Mouse (Mus musculus): Measurements from ENCODE around the gene Stk24. TPM values are rescaled to one million over a fixed set of nuclear protein-coding genes. Genes with fewer than 3 reads are reported as not detected.

Stk24 gene
- total RNA-seq, 2 experiments from 2014 or later = 102 to 117 TPM

GRCm38 (mm10) chr14:121355732-121356131 lies 24.1 kb downstream of the Stk24 start:
- peak; percentile 73 for ATAC-seq (replicated peaks; ENCODE audit: low FRiP score, low TSS enrichment, poor library complexity, severe bottlenecking)

DNA sequence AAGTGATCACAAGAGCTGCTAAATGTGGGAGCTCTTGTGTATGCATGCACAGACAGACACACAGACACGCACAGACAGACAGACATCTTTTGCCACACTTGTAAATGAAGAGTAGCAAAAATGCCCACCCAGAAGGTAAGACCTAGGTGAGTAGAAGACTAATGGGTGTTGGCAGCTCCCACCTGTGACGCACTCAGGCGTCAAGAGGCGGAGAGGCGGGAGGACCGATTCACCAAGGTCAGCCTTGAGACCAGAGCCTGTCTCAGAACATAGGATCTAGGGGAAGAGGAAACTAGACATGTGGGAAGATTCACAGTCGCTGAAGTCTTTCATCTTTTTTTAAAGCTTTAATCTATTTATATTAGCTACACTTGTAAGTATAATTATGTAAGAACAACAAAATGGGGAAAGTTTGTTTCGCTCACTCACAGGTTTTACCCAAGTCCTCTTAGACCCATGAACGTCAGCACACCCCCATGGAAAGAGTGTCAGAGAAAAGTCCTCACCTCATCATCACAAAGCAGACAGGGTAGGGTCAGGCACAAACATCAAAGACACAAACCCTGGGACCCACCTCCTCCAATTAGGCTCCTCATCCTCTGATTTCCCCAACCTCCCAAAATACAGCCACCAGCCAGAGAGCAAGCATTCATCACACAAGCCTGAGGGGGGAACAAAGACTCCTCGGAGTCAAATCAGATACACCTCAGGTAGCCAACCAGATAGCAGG lies 26.0 kb downstream of the Stk24 start:
- no peak for ATAC-seq (replicated peaks; ENCODE audit: low FRiP score, low TSS enrichment, poor library complexity, severe bottlenecking)

DNA sequence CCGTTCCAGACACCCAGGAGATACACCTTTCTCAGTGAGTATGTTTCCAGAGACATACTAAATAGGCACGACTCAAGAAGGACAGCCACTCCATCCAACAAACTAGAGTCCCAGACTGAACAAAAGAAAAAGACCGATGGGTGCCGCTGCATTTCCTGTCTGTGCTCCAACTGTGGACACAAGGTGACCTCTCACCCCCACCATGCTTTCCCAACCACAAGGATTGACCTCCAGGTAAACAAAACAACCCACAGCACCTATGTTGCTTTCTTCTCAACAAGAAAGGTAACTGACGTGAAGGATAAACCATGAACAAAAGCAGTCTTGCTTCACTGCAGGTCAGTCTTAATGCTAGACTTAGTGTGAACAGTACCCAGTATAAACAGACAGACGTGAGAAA lies 27.1 kb downstream of the Stk24 start:
- no peak for ATAC-seq (replicated peaks; ENCODE audit: low FRiP score, low TSS enrichment, poor library complexity, severe bottlenecking)

DNA sequence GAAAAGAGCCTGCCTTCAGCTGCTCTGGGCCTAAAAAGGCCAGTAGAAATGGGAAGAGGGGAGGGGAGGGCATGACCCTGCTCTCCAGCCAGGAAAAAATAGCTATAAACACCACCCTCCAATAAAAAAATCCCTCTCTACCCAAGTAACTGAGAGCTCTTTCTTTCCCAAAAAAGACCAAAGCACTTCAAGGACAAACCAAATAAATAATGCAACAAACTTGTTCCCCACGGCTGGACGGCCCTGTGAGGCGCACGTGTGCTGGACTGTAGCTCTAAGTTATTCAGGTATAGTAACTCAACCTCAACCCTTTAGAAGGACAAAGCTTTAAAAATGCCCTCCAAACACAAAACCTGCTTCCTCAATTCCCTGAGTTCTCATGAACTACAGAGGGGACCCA lies 28.1 kb downstream of the Stk24 start:
- ATAC-seq (replicated peaks; ENCODE audit: low FRiP score, low TSS enrichment, poor library complexity, severe bottlenecking) = no peak

- ATAC-seq (replicated peaks; ENCODE audit: low FRiP score, low TSS enrichment, poor library complexity, severe bottlenecking) = no peak
Observed at GRCm38 (mm10) chr14:121350011-121350410, 29.8 kb downstream of the Stk24 start.

- no peak for ATAC-seq (replicated peaks; ENCODE audit: low FRiP score, low TSS enrichment, poor library complexity, severe bottlenecking)
Observed at GRCm38 (mm10) chr14:121349291-121349690, 30.5 kb downstream of the Stk24 start.

GRCm38 (mm10) chr14:121348256-121348655 lies 31.6 kb downstream of the Stk24 start:
- ATAC-seq (replicated peaks; ENCODE audit: low FRiP score, low TSS enrichment, poor library complexity, severe bottlenecking) = no peak

- ATAC-seq (replicated peaks; ENCODE audit: low FRiP score, low TSS enrichment, poor library complexity, severe bottlenecking) = no peak
Observed at GRCm38 (mm10) chr14:121347134-121347533, 32.7 kb downstream of the Stk24 start.

GRCm38 (mm10) chr14:121346654-121347053 lies 33.2 kb downstream of the Stk24 start:
- no peak; the same call in 1 of the 2 replicates for ATAC-seq (replicated peaks; ENCODE audit: low FRiP score, low TSS enrichment, poor library complexity, severe bottlenecking)

GRCm38 (mm10) chr14:121346053-121346452 lies 33.8 kb downstream of the Stk24 start:
- ATAC-seq (replicated peaks; ENCODE audit: low FRiP score, low TSS enrichment, poor library complexity, severe bottlenecking) = peak; percentile 73

DNA sequence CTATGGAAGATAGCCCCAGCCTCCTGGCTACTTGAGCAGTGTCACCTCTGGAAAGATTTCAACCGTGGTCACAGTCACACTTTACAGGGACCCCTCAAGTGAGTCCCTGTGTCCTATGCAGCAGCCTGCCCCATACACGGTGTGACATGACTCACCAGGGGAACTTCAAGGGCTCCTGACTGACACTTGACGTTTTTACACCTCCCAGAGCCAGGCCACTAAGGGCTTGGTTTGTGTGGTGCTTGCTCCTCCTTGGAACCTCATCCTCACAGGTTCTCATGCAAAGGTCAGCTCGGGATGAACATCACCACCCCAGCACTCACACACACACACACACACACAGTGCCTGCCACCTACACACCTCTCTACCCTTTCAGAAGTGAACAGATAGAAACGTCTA lies 34.9 kb downstream of the Stk24 start:
- no peak for ATAC-seq (replicated peaks; ENCODE audit: low FRiP score, low TSS enrichment, poor library complexity, severe bottlenecking)

- no peak for ATAC-seq (replicated peaks; ENCODE audit: low FRiP score, low TSS enrichment, poor library complexity, severe bottlenecking)
Observed at GRCm38 (mm10) chr14:121342885-121343284, 36.9 kb downstream of the Stk24 start.

GRCm38 (mm10) chr14:121339951-121340401 lies 39.8 kb downstream of the Stk24 start:
- peak; percentile 26; the same call in 1 of the 2 replicates for ATAC-seq (replicated peaks; ENCODE audit: low FRiP score, low TSS enrichment, poor library complexity, severe bottlenecking)

DNA sequence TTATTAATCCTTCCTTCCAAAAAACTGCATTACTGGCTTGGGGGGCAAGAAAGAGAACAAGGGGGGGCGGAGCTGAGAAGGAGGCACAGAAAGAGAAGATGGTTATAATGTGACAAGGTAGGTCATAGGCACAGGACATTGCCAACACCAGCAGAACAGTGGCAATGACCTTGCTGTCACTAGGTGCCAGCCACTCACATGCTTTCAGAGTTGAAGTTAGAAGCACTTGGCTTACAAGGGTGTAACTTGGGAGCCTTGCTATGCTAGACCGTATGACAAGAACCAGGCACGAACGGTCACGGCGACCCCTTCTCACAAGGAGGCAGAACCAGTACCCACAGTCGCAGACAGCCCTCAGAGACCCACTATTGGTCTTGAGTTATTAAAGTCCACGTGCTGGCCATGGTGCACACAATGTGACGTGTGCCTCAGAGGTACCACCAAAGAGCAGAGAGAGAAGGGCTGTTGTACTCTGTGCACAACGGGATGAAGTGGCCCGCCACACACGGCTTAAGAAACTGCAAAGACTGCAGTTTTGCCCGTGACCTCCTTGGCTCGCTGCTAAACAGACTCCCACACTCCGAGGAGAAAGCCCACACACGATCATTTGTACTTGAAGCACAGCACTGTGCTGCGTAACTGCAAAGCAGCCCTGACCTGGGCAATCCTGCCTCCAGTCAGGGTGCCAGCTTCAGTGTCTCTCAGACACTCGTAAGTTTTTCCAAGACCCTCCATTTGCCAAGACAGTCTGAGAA lies 40.8 kb downstream of the Stk24 start:
- no peak for ATAC-seq (replicated peaks; ENCODE audit: low FRiP score, low TSS enrichment, poor library complexity, severe bottlenecking)

DNA sequence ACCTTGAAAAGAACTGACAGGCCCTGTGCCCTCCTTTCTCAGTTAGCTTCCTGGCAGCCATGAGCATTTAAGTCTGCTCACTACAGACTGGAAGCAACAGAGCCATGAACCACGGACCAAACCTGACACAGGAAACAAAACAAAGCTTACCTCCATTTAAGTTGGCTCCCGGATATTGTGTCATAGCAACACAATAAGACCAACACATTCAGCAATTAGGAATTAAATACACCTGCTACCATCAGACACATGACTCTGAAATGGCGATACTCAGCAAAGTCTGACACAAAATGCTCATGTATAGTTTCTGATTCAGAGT lies 49.8 kb downstream of the Stk24 start:
- no peak for ATAC-seq (replicated peaks; ENCODE audit: low FRiP score, low TSS enrichment, poor library complexity, severe bottlenecking)

- no peak for ATAC-seq (replicated peaks; ENCODE audit: low FRiP score, low TSS enrichment, poor library complexity, severe bottlenecking)
Observed at GRCm38 (mm10) chr14:121329401-121330089, 50.3 kb downstream of the Stk24 start.

- ATAC-seq (replicated peaks; ENCODE audit: low FRiP score, low TSS enrichment, poor library complexity, severe bottlenecking) = no peak
Observed at GRCm38 (mm10) chr14:121328878-121329277, 50.9 kb downstream of the Stk24 start.

DNA sequence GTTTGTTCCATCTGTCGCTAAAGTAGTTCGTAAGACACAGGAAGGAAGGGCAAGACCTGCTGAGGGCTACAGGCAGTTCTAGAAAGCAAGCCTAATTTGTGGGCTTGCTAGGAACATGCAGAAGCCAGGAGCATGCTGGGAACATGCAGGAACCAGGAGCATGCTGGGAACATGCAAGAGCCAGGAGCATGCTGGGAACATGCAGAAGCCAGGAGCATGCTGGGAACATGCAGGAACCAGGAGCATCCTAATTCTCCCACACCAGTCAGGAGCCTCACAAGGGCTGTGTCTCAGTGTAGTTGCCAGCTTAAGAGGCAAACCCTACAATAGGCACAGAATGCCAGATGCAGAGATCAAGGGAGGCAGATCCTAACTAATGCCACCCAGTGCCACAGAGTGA lies 53.4 kb downstream of the Stk24 start:
- no peak for ATAC-seq (replicated peaks; ENCODE audit: low FRiP score, low TSS enrichment, poor library complexity, severe bottlenecking)

- ATAC-seq (replicated peaks; ENCODE audit: low FRiP score, low TSS enrichment, poor library complexity, severe bottlenecking) = 0 out of 2 replicates have a peak, but pooled peaks have one; percentile 42
Observed at GRCm38 (mm10) chr14:121324521-121325330, 55.1 kb downstream of the Stk24 start.

Measured in megakaryocyte-erythroid progenitor cell, adult 5-6 weeks (primary cell).